Mouse (Mus musculus): ENCODE measurements around the gene Gpr83.

Gene Gpr83

DNA sequence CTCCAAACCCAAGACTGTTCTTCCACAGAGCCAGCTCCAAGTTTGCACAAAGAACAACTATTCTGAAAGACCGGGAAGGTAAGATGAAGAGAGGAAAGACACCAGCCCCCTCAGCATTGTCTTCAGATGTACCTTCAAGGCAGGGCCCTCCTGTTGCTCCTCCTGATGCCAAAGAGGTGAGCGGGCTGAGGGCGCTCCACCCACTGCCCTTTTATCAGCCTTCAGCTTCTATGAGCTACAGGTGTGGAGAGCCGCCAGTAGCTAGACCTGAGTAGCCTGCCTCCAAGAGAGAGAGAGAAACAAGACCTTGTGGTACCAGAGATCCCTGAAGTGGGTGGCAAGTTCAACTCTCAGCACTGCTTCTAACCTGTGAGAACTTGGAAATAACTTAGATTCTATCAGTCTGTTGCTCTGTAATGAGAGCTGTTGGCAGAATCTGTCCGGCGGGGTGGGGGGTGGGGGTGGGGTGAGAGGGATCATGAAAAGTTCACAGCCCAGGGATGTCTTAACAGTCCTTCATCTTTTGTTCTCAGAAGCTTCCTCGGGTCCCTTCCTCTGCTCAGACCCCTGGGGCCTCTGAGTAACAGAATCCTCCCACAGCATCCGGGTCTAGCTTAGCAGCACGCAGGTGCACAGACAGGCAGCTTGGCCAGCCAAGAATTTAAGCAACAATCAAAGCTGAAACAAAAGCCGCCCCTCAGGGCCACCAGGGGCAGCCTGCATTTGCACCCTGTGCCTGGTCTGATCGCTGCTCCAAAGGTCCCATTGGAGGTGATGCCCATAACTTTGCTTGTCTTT is 43.8 kb downstream of the Gpr83 start, which contains the start of gene Izumo1r:
Gene Izumo1r, minus strand, starts transcription at position 369 of the 798 bp plus-strand sequence.
- in situ Hi-C loops (cut with MseI, MboI): no loop called here

DNA sequence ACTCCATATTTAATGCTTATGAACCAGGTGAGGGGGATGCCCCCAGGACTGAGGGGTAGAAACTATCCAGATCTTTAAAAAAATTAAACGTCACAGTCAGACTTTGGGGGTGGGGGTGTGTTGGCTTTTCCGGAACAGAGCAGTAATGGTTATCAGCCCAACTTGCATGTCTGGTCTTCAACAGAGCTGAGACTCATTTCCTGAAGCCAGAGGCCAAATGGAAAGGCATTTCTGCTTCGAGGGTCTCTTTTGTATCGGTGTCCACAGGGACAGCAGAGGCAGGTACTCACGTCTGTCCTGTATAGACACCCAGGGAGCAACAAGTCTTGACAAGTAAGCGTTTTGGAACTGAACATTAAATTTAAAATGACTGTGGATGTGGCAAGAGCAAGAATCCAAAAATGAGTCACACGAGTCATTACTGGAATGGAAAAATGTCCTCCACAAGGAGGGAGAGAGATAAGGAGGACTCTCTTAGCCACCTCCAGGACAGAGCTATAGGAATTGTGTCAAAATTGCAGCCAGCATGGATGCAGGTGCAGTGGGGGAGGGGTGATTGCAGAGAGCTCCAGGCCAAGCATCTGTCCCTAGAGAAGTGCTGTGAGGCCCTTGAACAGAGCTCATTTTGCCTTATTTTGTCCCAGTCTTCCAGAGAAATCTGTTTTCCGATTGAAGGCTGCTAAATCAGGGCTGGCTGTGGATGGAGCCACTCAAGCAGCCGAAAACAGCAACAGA is 44.9 kb downstream of the Gpr83 start:
- in situ Hi-C loops (cut with MseI, MboI): no loop called here

DNA sequence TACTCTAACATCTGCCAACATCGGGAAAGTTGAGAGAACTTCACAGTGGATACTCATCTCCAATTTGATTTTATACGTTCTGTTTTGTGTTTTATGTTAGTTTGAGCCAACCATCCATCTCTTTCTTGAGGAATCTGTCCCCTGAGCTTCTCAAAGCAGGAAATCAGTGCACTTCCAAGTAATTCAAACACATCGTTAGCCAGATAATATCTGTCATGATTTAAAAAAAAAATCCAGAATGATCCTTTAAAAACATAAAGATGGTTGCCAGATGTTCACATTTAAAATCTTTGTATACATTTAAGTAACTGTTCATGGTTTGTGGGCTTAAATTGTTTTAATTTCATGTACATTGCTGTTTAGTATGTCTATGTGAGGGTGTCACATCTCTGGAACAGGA is 45.9 kb downstream of the Gpr83 start:
- in situ Hi-C loops (cut with MseI, MboI): no loop called here

- in situ Hi-C loops (cut with MseI, MboI): no loop called here
These were observed 47.9 kb downstream of the Gpr83 start for GRCm38 (mm10) chr9:14907816-14908415.

DNA sequence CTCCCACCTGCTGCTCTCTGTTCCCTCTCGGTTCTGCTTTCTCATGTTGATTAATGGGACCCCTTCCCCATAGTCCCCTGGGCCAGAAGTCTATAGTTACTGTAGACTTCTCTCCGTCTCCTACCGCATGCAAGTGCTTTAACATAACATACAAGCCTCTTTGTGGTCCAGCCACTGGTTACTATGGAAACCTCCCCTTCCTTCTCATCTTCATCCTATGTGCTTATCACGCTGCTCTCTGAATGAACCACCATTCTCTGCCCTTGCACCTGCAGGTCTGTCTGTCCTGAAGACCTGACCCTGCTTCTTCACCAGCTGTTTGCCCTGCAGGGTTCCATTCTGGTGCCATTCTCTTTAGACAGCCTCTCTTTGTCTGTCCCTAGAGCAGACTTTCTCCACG is 50.0 kb downstream of the Gpr83 start:
- in situ Hi-C loops (cut with MseI, MboI): no loop called here

- in situ Hi-C loops (cut with MseI, MboI): no loop called here
These were observed 52.0 kb downstream of the Gpr83 start for GRCm38 (mm10) chr9:14912037-14912436.

- in situ Hi-C loops (cut with MseI, MboI): no loop called here
These were observed 57.7 kb downstream of the Gpr83 start for GRCm38 (mm10) chr9:14917661-14918060.

DNA sequence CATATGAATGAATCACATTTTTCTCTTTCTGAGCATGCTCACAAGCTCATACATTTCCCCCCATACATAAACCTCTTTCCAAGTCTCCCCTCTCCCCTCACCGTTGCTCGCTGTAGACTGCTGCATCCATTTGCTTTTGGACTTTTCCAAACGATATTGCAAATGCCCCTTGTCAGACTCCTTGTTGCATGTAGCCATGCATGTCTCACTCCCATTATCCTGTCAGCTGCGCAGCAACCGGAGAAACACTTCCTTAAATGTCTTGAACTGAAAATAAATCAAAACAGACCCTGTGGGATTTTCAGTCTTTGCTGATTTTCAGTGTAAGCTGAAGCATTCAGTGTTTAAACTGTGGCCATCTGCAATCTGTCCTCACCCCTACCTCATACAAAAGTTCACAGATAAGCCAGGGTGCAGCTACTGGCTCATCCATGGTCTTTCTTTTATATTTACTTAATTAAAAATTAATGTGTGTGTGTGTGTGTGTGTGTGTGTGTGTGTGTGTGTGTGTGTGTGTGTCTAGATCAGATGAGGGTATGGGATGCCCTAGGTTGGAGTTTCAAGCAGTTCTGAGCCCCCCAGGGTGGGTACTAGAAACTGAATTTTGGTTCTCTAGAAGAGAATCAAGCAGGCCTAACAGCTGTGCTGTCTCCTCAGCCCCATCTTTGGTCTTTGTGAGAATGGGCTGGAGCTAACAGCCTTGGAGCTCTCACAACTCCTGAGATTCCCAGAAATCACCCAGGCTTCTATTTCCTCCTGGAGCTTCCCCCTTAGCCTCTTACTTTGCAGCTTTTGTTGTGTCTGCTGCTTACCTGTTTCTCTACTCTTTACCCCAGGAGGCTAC is 59.0 kb downstream of the Gpr83 start:
- in situ Hi-C loops (cut with MseI, MboI): no loop called here
